Mouse (Mus musculus): Measurements from ENCODE around the gene Scn2b. TPM values are rescaled to one million over a fixed set of nuclear protein-coding genes. Genes with fewer than 3 reads are reported as not detected.

Scn2b gene
- total and polyA plus RNA-seq, 3 experiments, result 0.07 TPM; not detected in 2

- dilution Hi-C loops (cut with MboI; ENCODE audit: extremely low pct_ligation_motif_present, extremely low pct_unique_long_range_greater_than_20kb, low sequenced_read_pairs), result no loop called here
- no peaks in the 10 kb centered on the region for H3K4me1 ChIP-seq (ENCODE audit: control insufficient read depth in 1 of 2, insufficient read depth in 2 of 2)
- no peaks in the 10 kb centered on the region for H3K9me3 ChIP-seq (replicated peaks; ENCODE audit: low read length)
- H3K4me3 ChIP-seq (replicated peaks in 1 of 3; ENCODE audit: low read depth in 2 of 3, low read length in 2 of 3, poor library complexity in 1 of 3), result no peak overlapping the region
- H3K27ac ChIP-seq (ENCODE audit: insufficient read depth, low read depth), result no peak overlapping the region
- no peak overlapping the region for H3K9ac ChIP-seq (ENCODE audit: insufficient read depth, low read depth)
- no peaks in the 10 kb centered on the region for H3K36me3 ChIP-seq (replicated peaks in 1 of 2; ENCODE audit: control insufficient read depth in 1 of 2, insufficient read depth in 1 of 2, low read length in 1 of 2)
- H3K4me2 ChIP-seq (ENCODE audit: insufficient read depth, low read depth, poor library complexity, severe bottlenecking), result no peak overlapping the region
- in situ Hi-C loops (cut with MboI; ENCODE audit: low pct_ligation_motif_present, low pct_unique_long_range_greater_than_20kb, low sequenced_read_pairs), result no loop called here
- no peaks in the 10 kb centered on the region for H3K79me2 ChIP-seq (replicated peaks; ENCODE audit: control insufficient read depth, extremely low read depth, insufficient read depth, poor library complexity, severe bottlenecking)
- H3K27me3 ChIP-seq (replicated peaks), result peaks cover 96% of the 10 kb centered on the region
- DNase-seq (ENCODE audit: extremely low read depth), result no peak
- TF ChIP-seq CTCF (conservative IDR thresholded peaks at IDR 0.05 in 1 of 2, IDR thresholded peaks at IDR 0.05 in 1 of 2; ENCODE audit: low read depth in 2 of 2, low read length in 2 of 2), result no peak
- TF ChIP-seq POLR2A (IDR thresholded peaks at IDR 0.05; ENCODE audit: low read depth, low read length), result no peak
- TF ChIP-seq ELF1 (IDR thresholded peaks at IDR 0.05; ENCODE audit: low read depth, low read length), result no peak
- TF ChIP-seq MEF2A (IDR thresholded peaks at IDR 0.05; ENCODE audit: borderline replicate concordance, low read depth, low read length), result no peak
- no peak for TF ChIP-seq RAD21 (IDR thresholded peaks at IDR 0.05; ENCODE audit: low read depth, low read length)
- TF ChIP-seq HCFC1 (IDR thresholded peaks at IDR 0.05; ENCODE audit: low read depth, low read length), result no peak
- no peak for TF ChIP-seq MAX (IDR thresholded peaks at IDR 0.05; ENCODE audit: low read length)
- TF ChIP-seq CHD1 (IDR thresholded peaks at IDR 0.05; ENCODE audit: low read depth, low read length), result no peak
- TF ChIP-seq CHD2 (IDR thresholded peaks at IDR 0.05; ENCODE audit: low read length), result no peak
- TF ChIP-seq ZC3H11A (IDR thresholded peaks at IDR 0.05; ENCODE audit: low read depth, low read length), result no peak
- TF ChIP-seq UBTF (IDR thresholded peaks at IDR 0.05; ENCODE audit: low read depth, low read length), result no peak
- no peak for TF ChIP-seq MAFK (IDR thresholded peaks at IDR 0.05; ENCODE audit: insufficient replicate concordance, low read length)
- no peak for TF ChIP-seq USF2 (conservative IDR thresholded peaks at IDR 0.05; ENCODE audit: low read depth, low read length)
- no peak for TF ChIP-seq PAX5 (IDR thresholded peaks at IDR 0.05; ENCODE audit: low read length)
- TF ChIP-seq ETS1 (conservative IDR thresholded peaks at IDR 0.05; ENCODE audit: low read depth, low read length), result no peak
- no peak for TF ChIP-seq ZNF384 (IDR thresholded peaks at IDR 0.05; ENCODE audit: low read depth, low read length)
- TF ChIP-seq MAZ (IDR thresholded peaks at IDR 0.05; ENCODE audit: low read depth, low read length), result no peak
- no peak for TF ChIP-seq EP300 (IDR thresholded peaks at IDR 0.05; ENCODE audit: low read length)
- TF ChIP-seq GABPA (IDR thresholded peaks at IDR 0.05; ENCODE audit: insufficient replicate concordance, low read depth, low read length), result no peak
Observed at GRCm38 (mm10) chr9:45150933-45151332, 33.4 kb downstream of the Scn2b start.

DNA sequence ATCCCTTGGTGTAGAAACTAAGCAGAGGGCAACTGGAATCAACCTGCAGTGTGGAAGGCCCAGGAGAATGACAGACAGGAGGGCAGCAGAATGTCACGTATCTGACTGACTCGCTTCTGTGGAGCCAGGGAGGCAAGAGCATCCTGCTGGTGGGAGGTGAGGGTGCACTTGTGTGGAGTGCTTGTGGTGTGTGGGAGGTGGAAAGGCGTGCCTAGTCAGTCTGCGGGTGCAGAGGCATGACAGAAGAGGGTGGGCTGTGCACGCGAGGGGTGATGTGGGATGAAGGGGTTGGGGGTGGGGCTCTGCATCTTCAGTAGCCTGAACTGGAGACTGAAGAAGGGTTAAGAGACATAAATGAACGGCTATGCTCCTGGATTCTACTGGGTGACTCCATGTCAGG is 35.8 kb downstream of the Scn2b start:
- Histone ChIP-seq H3K9ac (ENCODE audit: insufficient read depth, low read depth) (no peak overlapping the region), H3K27ac (ENCODE audit: insufficient read depth, low read depth) (no peak overlapping the region), H3K4me1 (ENCODE audit: control insufficient read depth in 1 of 2, insufficient read depth in 2 of 2) (no peaks in the 10 kb centered on the region), H3K9me3 (replicated peaks; ENCODE audit: low read length) (peaks cover 9% of the 10 kb centered on the region), H3K4me3 (replicated peaks in 1 of 3; ENCODE audit: low read depth in 2 of 3, low read length in 2 of 3, poor library complexity in 1 of 3) (no peak overlapping the region), H3K4me2 (ENCODE audit: insufficient read depth, low read depth, poor library complexity, severe bottlenecking) (no peak overlapping the region), H3K79me2 (replicated peaks; ENCODE audit: control insufficient read depth, extremely low read depth, insufficient read depth, poor library complexity, severe bottlenecking) (no peaks in the 10 kb centered on the region), H3K27me3 (replicated peaks) (peaks cover 100% of the 10 kb centered on the region), H3K36me3 (replicated peaks in 1 of 2; ENCODE audit: control insufficient read depth in 1 of 2, insufficient read depth in 1 of 2, low read length in 1 of 2) (no peaks in the 10 kb centered on the region)
- no peak for DNase-seq (ENCODE audit: extremely low read depth)
- dilution Hi-C loops (cut with MboI; ENCODE audit: extremely low pct_ligation_motif_present, extremely low pct_unique_long_range_greater_than_20kb, low sequenced_read_pairs) (no loop called here), in situ Hi-C loops (cut with MboI; ENCODE audit: low pct_ligation_motif_present, low pct_unique_long_range_greater_than_20kb, low sequenced_read_pairs) (no loop called here)
- TF ChIP-seq PAX5 (IDR thresholded peaks at IDR 0.05; ENCODE audit: low read length) (no peak), KAT2A (IDR thresholded peaks at IDR 0.05; ENCODE audit: insufficient replicate concordance, low read length) (no peak)

Data from CH12.LX (cell line).